Mouse (Mus musculus): ENCODE measurements around the gene Rnf157. TPM values are rescaled to one million over a fixed set of nuclear protein-coding genes. Genes with fewer than 3 reads are reported as not detected.
A peak's percentile ranks its signal among the peaks of the same experiment; 100 is the strongest.

The Rnf157 gene
- total RNA-seq, 1 experiment = 3.7 TPM

GRCm38 (mm10) chr11:116337000-116337399 lies 75.8 kb downstream of the Rnf157 start:
- no peak for DNase-seq (ENCODE audit: low read depth, low spot score)
- Histone ChIP-seq H3K4me1 (ENCODE audit: control insufficient read depth in 2 of 2, insufficient read depth in 2 of 2, low read length in 2 of 2, poor library complexity in 1 of 2) (peaks cover 2 to 22% of the 10 kb centered on the region in 2 experiments; a peak in 3 of 4 replicates), H3K4me3 (ENCODE audit: insufficient read depth in 1 of 2, low read depth in 1 of 2, low read length in 2 of 2, poor library complexity in 1 of 2, severe bottlenecking in 1 of 2) (no peak overlapping the region), H3K9ac (ENCODE audit: insufficient read depth, low read depth, low read length, poor library complexity, severe bottlenecking) (no peak overlapping the region), H3K36me3 (ENCODE audit: control insufficient read depth, insufficient read depth, low read length, poor library complexity, severe bottlenecking) (no peaks in the 10 kb centered on the region), H3K9me3 (ENCODE audit: control insufficient read depth, insufficient read depth, low read depth, low read length) (no peaks in the 10 kb centered on the region), H3K27ac (ENCODE audit: insufficient read depth, low read depth, low read length, poor library complexity, severe bottlenecking) (no peak overlapping the region)
- in situ Hi-C loops (cut with MboI; ENCODE audit: low sequenced_read_pairs in 2 of 2, unreplicated experiment in 2 of 2) = no loop called here
- TF ChIP-seq ZNF384 (IDR thresholded peaks at IDR 0.05; ENCODE audit: low read depth, low read length) (no peak), HCFC1 (IDR thresholded peaks at IDR 0.05; ENCODE audit: borderline replicate concordance, insufficient read depth, low read length) (no peak), CHD2 (IDR thresholded peaks at IDR 0.05; ENCODE audit: low read depth, low read length) (no peak), ZC3H11A (IDR thresholded peaks at IDR 0.05; ENCODE audit: borderline replicate concordance, low read depth, low read length) (no peak), MAFK (IDR thresholded peaks at IDR 0.05; ENCODE audit: insufficient read depth, low read depth, low read length) (no peak)

GRCm38 (mm10) chr11:116336393-116336792 lies 76.4 kb downstream of the Rnf157 start:
- H3K4me3 ChIP-seq (ENCODE audit: insufficient read depth in 1 of 2, low read depth in 1 of 2, low read length in 2 of 2, poor library complexity in 1 of 2, severe bottlenecking in 1 of 2) = no peak overlapping the region; a peak in 1 of 4 replicates
- TF ChIP-seq HCFC1 (IDR thresholded peaks at IDR 0.05; ENCODE audit: borderline replicate concordance, insufficient read depth, low read length) = no peak
- H3K36me3 ChIP-seq (ENCODE audit: control insufficient read depth, insufficient read depth, low read length, poor library complexity, severe bottlenecking) = no peaks in the 10 kb centered on the region
- in situ Hi-C loops (cut with MboI; ENCODE audit: low sequenced_read_pairs in 2 of 2, unreplicated experiment in 2 of 2) = no loop called here
- H3K9me3 ChIP-seq (ENCODE audit: control insufficient read depth, insufficient read depth, low read depth, low read length) = no peaks in the 10 kb centered on the region
- no peak overlapping the region for H3K9ac ChIP-seq (ENCODE audit: insufficient read depth, low read depth, low read length, poor library complexity, severe bottlenecking)
- H3K27ac ChIP-seq (ENCODE audit: insufficient read depth, low read depth, low read length, poor library complexity, severe bottlenecking) = no peak overlapping the region
- no peak for DNase-seq (ENCODE audit: low read depth, low spot score)
- H3K4me1 ChIP-seq (ENCODE audit: control insufficient read depth in 2 of 2, insufficient read depth in 2 of 2, low read length in 2 of 2, poor library complexity in 1 of 2) = peaks cover 2 to 27% of the 10 kb centered on the region in 2 experiments; a peak in 3 of 4 replicates

- in situ Hi-C loops (cut with MboI; ENCODE audit: low sequenced_read_pairs in 2 of 2, unreplicated experiment in 2 of 2) = no loop called here
- TF ChIP-seq ZNF384 (IDR thresholded peaks at IDR 0.05; ENCODE audit: low read depth, low read length) (no peak), MAFK (IDR thresholded peaks at IDR 0.05; ENCODE audit: insufficient read depth, low read depth, low read length) (no peak)
- peaks cover 2 to 36% of the 10 kb centered on the region in 2 experiments; a peak in 3 of 4 replicates for H3K4me1 ChIP-seq (ENCODE audit: control insufficient read depth in 2 of 2, insufficient read depth in 2 of 2, low read length in 2 of 2, poor library complexity in 1 of 2)
Observed at GRCm38 (mm10) chr11:116335244-116336036, 77.4 kb downstream of the Rnf157 start, which contains the start of gene Foxj1. TSS of gene Foxj1 (minus strand) at chr11:116335399.

GRCm38 (mm10) chr11:116334417-116334782 lies 78.4 kb downstream of the Rnf157 start:
- H3K9ac ChIP-seq (ENCODE audit: insufficient read depth, low read depth, low read length, poor library complexity, severe bottlenecking) = no peak overlapping the region
- peak overlapping the region; percentile 27 to 55 for H3K4me3 ChIP-seq (ENCODE audit: insufficient read depth in 1 of 2, low read depth in 1 of 2, low read length in 2 of 2, poor library complexity in 1 of 2, severe bottlenecking in 1 of 2)
- H3K4me1 ChIP-seq (ENCODE audit: control insufficient read depth in 2 of 2, insufficient read depth in 2 of 2, low read length in 2 of 2, poor library complexity in 1 of 2) = peaks cover 4 to 44% of the 10 kb centered on the region in 2 experiments; a peak in 3 of 4 replicates
- H3K9me3 ChIP-seq (ENCODE audit: control insufficient read depth, insufficient read depth, low read depth, low read length) = no peaks in the 10 kb centered on the region
- TF ChIP-seq HCFC1 (IDR thresholded peaks at IDR 0.05; ENCODE audit: borderline replicate concordance, insufficient read depth, low read length) (no peak), ZC3H11A (IDR thresholded peaks at IDR 0.05; ENCODE audit: borderline replicate concordance, low read depth, low read length) (no peak), MAFK (IDR thresholded peaks at IDR 0.05; ENCODE audit: insufficient read depth, low read depth, low read length) (no peak), ZNF384 (IDR thresholded peaks at IDR 0.05; ENCODE audit: low read depth, low read length) (no peak), CHD2 (IDR thresholded peaks at IDR 0.05; ENCODE audit: low read depth, low read length) (no peak)
- no peak overlapping the region for H3K27ac ChIP-seq (ENCODE audit: insufficient read depth, low read depth, low read length, poor library complexity, severe bottlenecking)
- no peak for DNase-seq (ENCODE audit: low read depth, low spot score)
- no peaks in the 10 kb centered on the region for H3K36me3 ChIP-seq (ENCODE audit: control insufficient read depth, insufficient read depth, low read length, poor library complexity, severe bottlenecking)
- in situ Hi-C loops (cut with MboI; ENCODE audit: low sequenced_read_pairs in 2 of 2, unreplicated experiment in 2 of 2) = no loop called here

More at GRCm38 (mm10) chr11:116335244-116336036, 77.4 kb downstream of the Rnf157 start, which contains the start of gene Foxj1:
- H3K9me3 ChIP-seq (ENCODE audit: control insufficient read depth, insufficient read depth, low read depth, low read length) = no peaks in the 10 kb centered on the region
- peak within 1 kb of the TSS; percentile 52 to 72 for H3K4me3 ChIP-seq (ENCODE audit: insufficient read depth in 1 of 2, low read depth in 1 of 2, low read length in 2 of 2, poor library complexity in 1 of 2, severe bottlenecking in 1 of 2)
- no peak within 1 kb of the TSS for H3K27ac ChIP-seq (ENCODE audit: insufficient read depth, low read depth, low read length, poor library complexity, severe bottlenecking)
- DNase-seq (ENCODE audit: low read depth, low spot score) = peak; percentile 87
- peak within 1 kb of the TSS; percentile 62 for H3K9ac ChIP-seq (ENCODE audit: insufficient read depth, low read depth, low read length, poor library complexity, severe bottlenecking)
- no peaks in the 10 kb centered on the region for H3K36me3 ChIP-seq (ENCODE audit: control insufficient read depth, insufficient read depth, low read length, poor library complexity, severe bottlenecking)

Data from ES-E14 (cell line).